Mouse (Mus musculus) gastrocnemius, postnatal 10 days (tissue): ENCODE results near the gene 2610301B20Rik. TPM values are rescaled to one million over a fixed set of nuclear protein-coding genes. Genes with fewer than 3 reads are reported as not detected.
"Not testable (repeated sequence)": the region's sequence is repeated elsewhere in the genome, so short reads cannot be mapped to it uniquely, and the experiment has no call there.

Experiments used
- DNase-seq: peaks from one replicate; pipeline ENCODE4 v3.0.0; 2021; ENCODE audit warnings: mixed read lengths
- total RNA-seq, 2 experiments: library from RNA; stranded (reverse); gene quantifications; 2 replicates each; pipeline ENCODE4 v1.2.3; 2021

The 2610301B20Rik gene
- total RNA-seq, 2 experiments from 2014 or later = 4.9 to 5.6 TPM

DNA sequence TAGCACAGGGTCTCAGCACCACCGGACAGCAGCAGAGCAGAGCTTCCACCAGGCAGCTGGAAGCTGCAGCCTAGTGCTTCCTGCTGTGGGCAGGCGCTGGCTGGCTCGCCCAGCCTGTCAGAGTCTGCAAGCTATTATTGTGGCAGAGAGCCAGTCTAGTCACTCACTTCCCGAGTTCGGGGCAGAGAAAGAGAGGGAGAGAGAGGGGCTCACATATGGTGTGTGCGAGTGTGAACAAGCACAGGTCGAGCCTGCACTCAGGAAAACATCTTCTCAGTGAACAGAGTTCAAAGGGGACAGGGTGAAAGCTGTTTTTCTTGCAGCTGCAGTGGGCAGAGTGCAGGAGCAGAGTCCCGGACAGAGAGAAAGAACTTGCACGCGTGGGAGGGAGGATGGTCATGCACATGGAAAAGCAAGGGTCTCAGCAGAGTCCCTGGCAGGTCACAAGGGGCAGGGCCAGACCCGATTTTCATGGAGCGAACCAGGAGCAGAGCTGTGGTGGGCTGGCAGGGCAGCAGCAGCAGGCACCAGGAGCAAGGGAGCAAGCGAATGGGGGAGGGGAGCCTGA, 31.0 kb downstream of the 2610301B20Rik start:
- DNase-seq = no peak

DNA sequence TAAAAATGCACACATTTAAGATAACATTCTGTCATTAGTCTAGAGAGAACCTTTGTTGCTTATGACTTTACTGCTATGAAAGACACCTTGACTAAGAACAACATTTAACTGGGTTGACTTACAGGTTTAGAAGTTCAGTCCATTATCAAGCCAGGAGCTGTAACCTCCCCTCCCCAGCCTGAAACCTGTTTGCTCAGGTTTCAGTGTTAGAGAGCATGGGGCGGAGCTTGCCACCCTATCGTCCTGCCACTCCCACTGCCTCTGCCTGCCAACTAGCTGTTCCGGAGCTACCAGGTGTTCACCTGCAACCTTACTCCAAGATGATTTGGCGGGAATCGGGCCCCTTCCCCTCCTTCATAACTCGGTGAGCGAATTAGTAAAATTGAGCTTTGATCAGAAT, 37.1 kb downstream of the 2610301B20Rik start:
- not testable (repeated sequence) for DNase-seq

DNA sequence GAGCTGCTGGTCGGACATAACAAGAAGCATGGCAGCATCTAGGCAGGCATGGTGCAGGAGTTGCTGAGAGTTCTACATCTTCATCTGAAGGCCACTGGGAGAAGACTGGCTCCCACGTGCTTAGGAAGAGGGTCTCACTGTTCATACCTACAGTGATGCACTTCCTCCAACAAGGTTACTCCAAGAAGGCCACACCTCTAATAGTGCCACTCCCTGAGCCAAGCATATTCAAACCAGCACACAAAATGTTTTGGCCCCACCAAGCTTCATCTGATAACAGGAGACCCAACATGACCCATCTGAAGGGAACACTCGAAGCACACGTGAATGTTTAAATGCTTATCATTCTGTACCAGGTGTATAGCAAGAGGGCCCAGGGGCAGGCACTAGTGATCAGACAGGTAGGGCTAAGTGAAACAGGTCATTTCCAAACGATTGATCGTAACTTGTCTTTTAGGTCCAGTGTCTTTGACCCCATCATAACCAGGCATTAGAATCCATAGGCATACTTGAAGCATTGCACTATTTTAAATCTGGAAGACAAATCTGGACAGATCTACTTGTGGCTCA, 37.7 kb downstream of the 2610301B20Rik start:
- DNase-seq = no peak

DNA sequence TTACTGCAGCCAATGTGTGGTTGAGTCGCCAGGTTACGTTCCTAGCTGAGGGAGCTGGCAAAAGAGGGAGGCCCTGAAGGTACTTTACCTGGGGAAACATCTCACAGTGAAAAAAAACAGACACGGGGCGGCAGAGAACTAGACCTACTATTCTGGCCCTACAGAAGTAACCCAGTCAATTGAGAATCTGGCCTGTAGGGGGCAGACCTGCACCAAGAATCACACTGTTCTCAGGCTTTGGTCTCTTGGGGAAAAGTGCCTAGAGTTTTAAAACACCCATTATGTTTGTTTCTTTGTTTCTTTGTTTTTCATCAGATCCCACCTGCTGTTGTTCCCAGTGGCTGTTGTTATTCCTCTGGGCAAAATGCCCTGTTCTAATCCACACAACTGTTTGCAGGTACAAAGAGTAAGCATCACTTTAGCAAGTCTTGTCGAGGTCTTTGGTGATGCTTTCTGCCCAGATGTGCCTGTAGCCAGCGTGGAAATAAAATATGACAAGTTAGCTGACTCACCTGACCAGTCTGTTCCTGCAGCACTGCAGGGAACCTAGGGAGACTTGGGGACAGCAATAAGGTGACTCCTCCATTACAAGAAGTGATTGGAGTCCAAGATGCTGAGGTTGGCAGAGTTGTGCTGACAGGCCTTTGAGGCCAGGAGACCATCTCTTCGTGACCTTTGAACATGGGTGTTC, 38.5 kb downstream of the 2610301B20Rik start:
- peak; percentile 89 for DNase-seq

DNA sequence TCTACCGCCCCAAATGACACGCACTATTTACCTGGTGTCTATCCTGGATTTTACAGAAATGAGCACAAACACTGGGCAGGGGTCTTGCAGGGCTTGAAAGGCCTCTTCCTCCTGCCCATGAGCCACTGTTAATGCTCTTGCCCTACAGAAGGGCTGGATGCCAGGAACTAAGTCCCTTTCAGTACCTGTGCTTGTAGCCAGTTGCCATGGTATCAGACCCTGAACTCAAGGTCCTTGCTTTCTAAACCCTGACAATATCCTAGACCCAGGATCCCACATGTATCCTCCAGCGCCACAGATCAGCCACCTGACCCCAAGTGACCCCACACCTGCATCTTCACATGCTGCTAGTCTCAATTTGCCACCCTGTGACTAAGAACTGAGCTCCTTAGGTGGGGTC, 39.1 kb downstream of the 2610301B20Rik start:
- no peak for DNase-seq

DNA sequence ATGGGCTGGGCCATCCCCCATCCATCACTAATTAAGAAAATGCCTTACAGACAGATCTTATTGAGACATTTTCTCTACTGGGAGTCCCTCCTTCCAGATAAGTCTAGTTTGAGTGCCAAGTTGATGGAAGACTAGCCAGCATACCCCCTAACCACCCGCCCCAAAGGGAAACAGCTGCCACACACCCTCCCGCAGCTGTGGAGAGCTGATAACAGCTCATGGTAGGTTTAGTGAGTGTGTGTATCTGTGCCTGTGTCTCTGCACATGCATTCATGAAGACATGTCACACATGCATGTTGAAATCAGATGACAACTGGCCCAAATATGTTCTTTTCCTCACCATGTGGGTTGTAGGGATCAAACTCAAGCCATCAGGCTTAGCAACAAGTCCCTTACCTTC, 40.5 kb downstream of the 2610301B20Rik start:
- no peak for DNase-seq

DNA sequence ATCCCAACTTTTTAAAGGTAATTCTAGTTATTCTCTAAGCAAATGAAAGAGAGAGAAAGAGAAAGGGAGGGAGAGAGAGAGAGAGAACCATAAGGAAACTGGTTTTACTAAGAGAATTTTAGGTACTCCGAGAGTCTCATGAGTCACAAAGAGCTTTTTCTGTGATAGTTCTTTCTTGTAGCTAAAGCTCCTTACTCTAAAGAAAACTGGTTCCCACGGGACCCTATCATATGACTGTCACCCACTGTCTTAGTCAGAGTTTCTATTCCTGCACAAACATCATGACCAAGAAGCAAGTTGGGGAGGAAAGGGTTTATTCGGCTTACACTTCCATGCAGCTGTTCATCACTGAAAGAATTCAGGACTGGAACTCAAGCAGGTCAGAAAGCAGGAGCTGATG, 41.0 kb downstream of the 2610301B20Rik start:
- DNase-seq = no peak

DNA sequence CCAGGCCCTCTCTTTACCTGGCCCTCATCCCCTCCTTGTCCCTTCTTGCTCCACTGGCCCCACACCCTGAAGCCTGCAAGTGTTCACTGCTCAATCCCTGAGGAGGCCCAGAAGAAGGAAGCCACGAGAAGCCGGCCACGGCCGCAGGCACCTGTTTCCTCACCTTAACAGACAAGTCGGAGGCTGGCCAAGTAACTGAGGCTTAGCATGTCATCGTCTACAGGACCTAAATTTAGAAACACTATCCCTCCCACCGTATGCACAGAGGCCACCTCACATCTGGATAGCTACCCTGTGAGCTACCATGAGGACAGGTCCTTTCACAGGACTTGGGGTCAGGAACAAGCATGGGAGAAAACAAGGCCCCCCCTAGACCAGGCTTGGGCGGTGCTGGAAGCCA, 44.1 kb downstream of the 2610301B20Rik start:
- DNase-seq = no peak

DNA sequence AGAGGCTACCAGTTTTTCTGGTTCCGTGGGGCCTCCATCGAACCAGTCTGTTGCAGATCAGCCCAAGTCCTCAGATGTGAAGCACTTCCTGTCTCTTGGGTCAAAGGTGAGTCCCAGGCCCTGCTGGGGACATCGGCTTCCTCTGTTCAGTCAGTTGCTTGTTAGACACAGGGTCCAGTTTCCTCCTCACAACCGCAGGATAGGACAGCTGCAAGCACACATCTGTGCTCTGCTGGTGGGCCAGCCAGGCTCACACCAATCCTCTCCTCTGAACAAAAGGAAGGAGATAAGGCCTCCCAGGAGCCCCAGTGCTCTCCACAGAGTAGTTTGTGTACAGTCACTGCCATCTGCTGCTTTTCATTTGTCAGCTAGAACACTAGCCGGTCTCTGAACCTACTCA, 44.8 kb downstream of the 2610301B20Rik start:
- no peak for DNase-seq

DNA sequence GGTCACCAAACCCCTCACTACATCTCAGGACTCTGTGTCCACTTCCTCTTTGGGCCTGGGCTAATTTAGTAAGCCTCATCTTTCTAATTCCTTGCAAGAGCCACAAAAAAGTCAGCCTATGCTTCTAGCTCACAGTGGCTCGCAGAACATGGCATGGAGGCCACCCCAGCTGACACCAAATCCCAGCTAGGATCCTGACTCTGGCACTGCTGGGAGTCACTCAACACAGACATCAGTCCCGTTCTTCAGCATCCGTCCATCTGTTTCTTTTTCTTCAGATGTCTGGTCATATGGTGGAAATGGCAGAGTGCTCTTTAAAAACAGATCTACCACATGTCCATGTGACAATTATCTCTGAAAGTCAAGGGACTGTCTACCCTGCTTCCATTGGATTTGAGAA, 45.2 kb downstream of the 2610301B20Rik start:
- DNase-seq = no peak

DNA sequence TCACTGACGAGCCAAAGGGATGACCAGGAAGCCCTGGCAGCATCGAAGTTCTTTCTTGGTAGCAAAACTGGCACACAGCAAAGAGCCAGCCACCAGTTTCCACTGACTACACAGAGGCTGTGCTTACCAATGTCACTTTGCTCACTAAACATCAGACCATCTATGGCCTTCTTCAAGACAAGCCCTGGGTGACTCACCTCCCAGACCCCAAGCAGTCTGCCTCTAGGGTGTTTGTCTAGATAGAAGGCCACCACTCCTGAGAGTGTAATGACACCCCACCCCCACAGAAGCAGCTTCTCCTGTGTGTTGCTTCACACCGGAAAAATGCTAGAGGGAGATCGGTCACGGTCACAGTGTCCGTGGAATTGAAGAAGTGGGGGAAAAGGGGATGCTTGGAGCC, 45.7 kb downstream of the 2610301B20Rik start:
- DNase-seq = no peak

DNA sequence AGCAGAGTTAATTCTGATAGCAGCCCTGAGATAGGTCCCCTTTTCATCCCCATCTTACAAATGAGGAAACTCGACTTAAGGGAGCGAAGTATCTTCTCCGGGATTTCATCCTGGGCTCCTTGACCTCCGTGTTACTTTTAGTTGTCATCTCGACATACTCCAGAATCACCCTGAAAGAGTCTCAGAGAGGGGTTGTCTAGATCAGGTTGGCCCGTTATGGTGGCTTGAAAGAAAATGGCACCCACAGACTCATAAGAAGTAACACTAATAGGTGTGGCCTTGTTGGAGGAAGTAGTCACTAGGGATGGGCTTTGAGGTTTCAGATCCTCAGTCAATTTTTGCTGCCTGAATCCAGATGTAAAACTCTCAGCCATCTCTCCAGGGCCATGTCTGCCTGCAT, 46.3 kb downstream of the 2610301B20Rik start:
- no peak for DNase-seq

DNA sequence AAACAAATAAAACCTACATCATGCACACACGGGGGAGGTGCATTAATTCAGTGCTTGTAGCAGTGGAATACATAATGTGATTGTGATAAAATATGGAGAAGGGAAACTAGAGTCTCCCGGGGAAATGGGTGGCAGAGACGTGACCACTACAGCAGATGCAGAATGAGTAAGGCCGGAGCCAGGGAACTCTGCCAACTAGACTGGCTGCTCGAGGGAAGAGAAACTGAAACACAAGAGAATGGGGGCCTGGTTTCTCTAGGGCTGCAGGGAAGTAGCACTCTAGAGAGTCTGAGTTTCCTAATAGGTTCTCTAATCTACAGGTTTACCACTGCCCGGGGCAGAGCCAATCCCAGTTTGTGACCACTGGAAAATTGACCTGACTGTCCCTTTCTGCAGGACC, 48.9 kb downstream of the 2610301B20Rik start:
- DNase-seq = peak; percentile 65

DNA sequence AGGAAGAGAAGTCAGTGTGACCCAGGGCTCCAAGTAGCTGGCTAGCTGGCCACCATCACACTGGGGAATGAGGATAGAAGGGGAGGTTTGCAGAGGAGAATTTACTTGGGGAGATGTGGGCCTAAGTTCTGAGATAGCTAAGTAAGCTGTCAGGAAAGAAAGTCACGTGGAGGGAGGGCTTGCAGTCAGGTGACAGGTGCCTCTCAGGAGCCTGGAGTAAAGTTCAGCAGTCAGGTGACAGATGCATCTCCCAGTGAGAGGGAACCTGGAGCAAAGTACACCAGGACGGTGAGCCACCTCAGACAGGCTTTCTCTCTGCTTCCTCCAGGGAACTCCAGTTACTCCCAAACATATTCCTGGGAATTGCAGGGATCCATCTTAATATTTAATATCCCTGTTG, 49.8 kb downstream of the 2610301B20Rik start:
- DNase-seq = no peak

DNA sequence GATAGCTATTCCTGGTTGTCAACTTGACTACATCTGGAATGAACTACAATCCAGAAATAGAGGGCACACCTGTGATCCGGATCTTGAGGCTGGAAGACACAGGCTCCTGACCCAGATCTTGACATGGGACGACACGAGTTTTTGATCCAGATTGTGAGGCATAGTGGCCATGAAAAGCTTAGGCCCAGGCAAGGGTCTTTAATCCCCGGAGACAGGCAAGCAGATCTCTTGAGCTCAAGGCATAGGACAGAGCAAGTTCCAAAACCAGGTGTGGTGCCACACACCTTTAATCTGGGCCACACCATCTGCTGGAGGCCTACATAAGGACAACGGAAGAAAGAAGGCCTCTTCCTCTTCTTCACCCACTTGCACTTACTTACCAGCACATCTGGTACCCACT, 50.2 kb downstream of the 2610301B20Rik start:
- DNase-seq = no peak

DNA sequence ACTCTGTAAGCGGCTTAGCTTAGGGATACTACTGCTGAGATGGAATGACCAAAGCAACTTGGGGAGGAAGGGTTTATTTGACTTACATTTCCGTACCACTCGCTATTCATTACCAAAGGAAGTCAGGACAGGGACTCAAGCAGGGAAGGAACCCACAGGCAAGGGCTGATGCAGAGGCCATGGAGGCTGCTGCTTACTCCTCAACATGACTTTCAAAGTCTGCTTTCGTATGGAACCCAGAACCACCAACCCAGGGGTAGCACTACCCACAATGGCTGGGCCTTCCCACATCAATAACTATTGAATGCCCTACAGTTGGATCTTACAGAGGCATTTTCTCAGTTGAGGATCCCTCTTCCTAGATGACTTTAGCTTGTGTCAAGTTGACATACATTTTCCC, 52.1 kb downstream of the 2610301B20Rik start:
- no peak for DNase-seq

DNA sequence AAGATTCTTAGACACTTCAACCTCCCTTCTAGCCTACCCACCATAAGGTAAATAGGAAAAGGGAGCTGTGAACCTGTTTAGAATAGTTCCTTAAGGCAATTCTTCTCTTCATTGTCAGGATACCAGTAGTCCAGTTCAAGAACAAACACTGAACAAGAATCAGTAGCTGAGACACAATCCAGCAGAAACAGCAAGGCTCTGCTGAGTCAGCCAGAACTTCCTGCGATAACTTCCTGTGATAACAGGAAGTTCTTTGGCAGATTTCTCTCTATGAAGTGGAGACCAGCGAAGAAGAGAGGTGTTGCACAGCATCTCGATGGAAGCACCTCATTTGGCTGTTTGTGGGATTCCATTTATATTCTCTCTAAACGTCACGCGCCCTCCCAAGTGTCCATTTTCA, 53.9 kb downstream of the 2610301B20Rik start:
- DNase-seq = no peak

DNA sequence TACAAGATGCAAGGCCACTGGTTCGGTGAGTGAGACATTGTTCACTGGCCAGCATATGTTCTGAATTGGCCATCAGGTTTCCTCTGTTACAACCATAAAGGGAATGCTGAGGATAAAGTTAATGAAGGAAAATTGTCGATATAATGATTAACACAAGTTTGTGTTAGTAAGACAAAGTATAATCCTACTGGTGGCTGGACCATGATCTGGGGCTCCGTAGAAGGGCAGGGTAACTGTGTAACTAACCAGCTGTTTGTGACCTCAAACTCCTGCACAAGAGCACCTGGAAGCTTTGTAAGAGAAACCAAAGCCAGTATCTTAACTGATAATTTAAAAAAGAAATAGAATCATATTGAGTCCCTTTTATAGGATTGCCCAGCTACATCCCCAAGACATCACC, 55.4 kb downstream of the 2610301B20Rik start:
- DNase-seq = no peak

DNA sequence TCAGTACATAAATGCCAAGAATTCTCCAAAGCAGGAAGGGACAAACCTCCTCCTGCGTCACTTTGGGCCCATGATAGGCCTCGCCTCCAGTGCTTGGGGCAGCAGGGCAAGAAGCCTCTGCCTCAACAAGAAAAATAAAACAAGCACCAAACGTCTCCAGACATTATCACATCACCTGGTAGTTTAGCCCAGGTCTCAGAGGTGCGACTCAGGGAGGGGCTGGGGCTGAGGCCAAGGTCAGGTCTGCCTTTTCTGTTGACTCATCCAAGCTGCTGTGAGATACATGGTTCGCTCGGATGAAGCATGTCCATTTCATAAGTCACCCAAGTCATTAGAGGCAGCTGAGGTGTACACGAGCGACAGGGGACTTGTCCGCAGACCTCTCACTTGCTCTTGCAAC, 56.7 kb downstream of the 2610301B20Rik start:
- no peak for DNase-seq

DNA sequence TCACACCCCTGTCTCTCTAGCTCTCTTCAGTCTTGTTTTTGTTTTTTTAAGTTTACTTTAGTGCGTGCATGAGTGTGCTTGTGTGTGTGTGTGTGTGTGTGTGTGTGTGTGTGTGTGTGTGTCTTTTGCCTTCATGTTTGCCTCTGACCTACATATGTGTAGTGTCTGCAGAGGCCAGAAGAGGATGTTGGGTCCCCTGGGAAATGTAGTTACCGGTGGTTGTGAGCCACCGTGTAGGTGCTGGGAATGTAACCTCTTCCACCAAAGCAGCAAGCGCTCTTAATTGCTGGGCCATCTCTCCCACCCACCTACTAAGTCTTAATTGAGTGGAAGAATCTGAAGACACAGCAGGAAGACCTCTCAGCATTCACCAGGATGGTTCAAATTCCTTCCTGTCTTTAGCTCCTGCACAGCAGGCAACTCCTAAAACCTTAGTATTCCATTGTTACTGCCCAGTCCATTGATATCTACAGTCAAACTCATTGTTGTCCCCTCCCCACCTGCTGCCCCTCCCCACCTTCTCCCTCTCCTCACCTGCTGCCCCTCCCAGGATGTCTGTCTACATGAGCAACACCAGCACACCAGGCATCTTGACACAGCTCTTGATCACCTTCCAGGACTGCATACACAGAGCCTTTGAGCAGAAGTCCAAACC, 57.9 kb downstream of the 2610301B20Rik start:
- DNase-seq = no peak

DNA sequence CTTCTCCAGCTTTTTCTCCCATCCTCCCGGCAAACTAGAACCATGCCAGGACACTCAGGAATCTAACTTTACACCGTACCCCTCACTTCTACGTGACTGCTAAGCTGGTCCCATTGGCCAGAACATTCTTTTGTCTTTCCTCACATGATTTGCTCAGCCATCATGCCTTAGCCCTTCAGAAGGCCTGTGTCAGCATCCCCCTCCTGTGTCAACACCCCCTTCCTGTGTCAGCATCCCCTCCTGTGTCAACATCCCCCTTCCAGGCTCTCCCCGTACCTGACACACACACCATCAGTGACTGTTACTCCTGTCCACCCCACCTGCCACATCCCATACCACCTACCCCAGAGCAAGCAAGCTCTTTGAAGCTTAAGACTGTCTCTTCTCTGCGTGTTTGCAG, 58.5 kb downstream of the 2610301B20Rik start:
- DNase-seq = no peak

DNA sequence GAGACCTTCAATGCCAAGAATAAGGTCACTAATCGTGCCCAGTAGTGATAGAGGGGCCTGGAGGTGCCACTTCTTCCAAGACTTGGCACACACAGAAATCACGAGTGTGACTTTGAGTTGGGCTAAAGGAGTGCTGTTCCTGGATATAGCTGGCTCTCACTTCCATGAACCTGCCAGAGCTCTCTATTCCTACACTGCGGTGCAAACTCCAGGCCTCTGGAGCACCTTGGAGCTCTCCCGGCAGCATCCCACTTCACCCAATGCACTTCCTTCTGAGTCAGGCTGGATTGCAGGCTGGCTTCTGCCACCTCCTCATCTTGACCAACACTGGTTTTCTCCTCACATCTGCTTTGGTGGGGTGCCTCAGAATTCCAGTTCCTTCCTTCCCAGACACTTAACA, 62.5 kb downstream of the 2610301B20Rik start:
- DNase-seq = no peak
